Mouse (Mus musculus) adrenal gland, postnatal 25 days (tissue): ENCODE measurements around the gene Neil1. TPM values are rescaled to one million over a fixed set of nuclear protein-coding genes. Genes with fewer than 3 reads are reported as not detected.

Source experiments
- DNase-seq: peaks from one replicate; pipeline ENCODE4 v3.0.0; 2021; ENCODE audit warnings: mixed read lengths
- total RNA-seq: library from RNA; stranded (reverse); gene quantifications from 2 replicates; pipeline ENCODE4 v1.2.3, GENCODE M21; 2021

Gene Neil1
- total RNA-seq, 1 experiment from 2014 or later, result 13.9 TPM

DNA sequence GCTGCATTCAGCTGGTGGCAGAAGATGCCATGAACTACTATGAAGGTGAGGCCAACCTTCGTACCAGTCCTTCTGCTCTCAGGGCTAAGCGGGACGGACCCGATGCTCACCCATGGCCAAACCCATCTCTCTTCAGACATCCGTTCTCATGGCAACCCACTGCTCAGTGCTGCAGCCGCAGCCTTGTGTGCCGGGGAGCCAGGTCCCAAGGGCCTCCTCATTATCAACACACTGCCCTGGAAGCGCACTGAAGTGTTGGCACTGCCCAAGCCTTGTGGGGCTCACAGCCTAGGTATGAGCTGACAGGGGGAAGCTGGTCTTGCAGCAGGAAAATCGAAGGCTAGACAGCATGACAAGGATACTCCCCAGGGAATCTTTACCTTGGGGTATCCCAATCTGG lies 9.0 kb downstream of the Neil1 start:
- DNase-seq, result no peak

DNA sequence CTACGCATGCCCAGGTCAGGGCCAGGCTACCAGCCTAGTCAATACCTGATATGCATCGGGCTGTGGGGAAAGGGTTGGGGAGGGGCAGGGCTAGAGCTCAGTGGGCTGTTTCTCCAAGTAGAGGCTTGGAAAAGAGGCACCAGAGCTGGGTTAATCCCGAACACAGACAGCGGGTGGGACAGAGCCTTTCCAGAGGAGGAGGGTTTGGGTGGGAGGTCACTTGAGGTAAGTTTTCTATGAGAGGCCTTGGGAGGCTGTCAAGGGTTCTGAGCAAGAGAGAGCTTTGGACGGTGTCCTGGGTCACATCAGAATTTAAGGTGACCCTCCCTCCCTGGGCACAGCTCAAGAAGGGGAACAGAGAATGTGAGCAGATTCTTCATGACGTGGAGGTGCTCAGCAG lies 9.6 kb downstream of the Neil1 start:
- no peak for DNase-seq

DNA sequence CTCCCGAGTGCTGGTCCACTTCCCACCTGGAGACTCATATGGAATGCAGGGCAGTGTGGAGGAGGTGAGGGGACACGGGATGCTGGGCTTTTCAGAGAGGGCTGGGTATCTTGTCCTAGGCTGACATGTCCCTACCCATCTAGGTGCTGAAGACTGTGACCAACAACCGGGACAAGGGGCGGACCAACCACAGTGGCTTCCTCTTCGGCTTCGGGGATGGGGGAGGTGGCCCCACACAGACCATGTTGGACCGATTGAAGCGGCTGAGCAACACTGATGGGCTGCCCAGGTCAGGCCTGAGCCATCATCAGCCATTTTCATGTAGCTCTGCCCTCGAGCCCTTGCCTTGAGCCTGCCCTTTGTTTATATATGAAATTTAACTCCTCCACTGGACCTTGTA lies 10.3 kb downstream of the Neil1 start:
- no peak for DNase-seq

DNA sequence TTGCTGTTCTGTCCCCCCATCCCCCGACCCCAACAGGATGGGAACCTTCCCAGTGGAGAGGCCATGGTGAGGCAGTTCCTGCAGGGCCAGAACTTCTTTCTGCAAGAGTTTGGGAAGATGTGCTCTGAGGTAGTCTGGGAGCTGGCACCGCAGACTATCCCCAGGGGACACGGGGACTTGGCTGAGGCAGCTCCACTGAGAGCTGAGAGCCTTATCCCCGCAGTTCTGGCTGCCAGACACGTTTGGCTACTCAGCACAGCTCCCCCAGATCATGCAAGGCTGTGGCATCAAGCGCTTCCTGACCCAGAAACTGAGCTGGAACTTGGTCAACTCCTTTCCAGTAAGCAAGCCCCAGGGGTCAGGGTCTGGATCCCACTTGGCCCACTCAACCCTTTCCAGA lies 10.9 kb downstream of the Neil1 start:
- DNase-seq, result peak; percentile 50

DNA sequence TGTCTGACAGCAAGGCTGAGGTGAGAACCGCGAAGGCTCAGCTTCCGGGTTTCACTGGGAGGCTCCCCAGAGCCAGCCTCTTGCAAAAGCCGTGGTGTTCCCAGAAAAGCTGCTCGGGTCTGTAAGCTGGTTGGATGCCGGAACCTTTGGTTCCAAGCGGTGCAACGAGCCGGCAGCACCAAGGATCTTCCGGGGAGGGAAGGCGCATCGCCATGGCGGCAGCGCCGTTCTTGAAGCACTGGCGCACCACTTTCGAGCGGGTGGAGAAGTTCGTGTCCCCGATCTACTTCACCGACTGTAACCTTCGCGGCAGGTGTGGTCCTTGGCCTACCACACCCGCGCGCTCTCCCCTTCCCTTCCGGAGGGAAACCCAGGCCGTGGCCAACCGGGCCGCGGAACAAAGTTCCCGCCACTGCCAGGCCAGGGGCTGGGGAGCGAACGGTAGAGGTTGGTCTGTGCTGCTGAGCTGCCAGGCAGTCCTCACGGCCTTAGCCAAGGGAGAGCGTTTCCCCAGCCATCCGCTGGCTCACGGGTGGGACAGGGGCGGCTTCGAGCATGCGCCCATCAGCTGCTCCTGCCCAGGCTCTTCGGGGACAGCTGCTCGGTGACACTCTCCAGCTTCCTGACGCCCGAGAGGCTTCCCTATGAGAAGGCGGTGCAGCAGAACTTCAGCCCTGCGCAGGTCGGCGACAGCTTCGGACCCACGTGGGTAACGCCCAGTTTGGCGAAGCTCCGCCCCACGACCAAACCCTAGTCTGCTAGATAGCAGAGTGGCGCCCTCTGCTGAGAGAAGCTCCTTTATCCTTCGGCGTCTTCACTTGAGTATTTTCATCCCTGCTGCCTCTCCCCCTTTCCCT lies 17.3 kb downstream of the Neil1 start, which contains the start of gene Man2c1:
TSS of gene Man2c1 (plus strand) at position 114 of the 857 bp plus-strand sequence.
- peak; percentile 92 for DNase-seq

DNA sequence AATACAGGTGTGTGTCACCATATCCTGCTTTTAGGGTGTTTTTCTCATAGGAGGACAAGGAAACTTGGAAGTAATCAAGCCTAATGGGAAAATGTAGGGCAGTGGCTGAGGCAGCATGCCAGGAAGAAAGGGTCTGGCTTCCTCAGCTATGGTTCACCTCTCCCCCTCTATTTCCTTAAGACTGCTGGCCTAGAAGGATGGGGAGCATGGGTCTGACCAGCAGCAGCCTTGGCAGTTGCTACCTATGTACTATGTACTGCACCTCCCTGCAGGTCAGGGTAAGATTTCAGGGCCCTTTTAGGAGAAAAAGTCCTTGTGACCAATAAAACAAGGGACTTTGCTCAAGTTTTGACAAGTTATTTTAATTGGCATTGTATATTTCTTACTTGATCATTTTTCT lies 18.5 kb downstream of the Neil1 start:
- no peak for DNase-seq

DNA sequence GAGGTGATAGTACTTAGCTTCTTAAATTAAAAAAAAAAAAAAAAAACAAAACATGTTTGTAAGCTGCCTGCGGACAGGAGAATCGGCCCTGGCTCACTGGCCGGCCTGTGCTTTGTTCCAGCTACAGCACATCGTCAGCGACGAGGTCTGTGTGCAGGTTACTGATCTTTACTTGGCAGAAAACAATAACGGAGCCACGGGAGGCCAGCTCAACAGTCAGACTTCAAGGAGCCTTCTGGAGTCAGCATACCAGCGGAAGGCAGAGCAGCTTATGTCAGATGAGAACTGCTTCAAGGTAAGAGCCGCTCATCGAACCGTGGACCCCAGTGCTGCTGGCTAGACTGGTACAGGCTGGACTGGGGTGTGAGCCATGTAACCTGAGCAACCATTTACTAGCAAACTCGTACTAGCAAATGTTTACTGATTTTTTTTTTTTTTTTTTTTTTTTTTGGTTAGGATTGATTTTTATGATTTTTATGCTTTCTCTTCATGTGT lies 30.8 kb downstream of the Neil1 start:
- no peak for DNase-seq

Other genes starting within 250 kb of the Neil1 start
- gene Snx33, start 219.9 kb downstream of the Neil1 start, total RNA-seq, result 28.6 and 35.1 TPM in 2 replicates
- 87.0 and 105 TPM in 2 replicates for gene Imp3, start 210.8 kb downstream of the Neil1 start, total RNA-seq
- gene Snupn, start 197.4 kb downstream of the Neil1 start, total RNA-seq, result 15.0 and 16.4 TPM in 2 replicates
- gene Ptpn9, start 153.4 kb downstream of the Neil1 start, total RNA-seq, result 46.9 and 60.9 TPM in 2 replicates
- gene Sin3a, start 76.3 kb downstream of the Neil1 start, total RNA-seq, result 59.6 and 73.2 TPM in 2 replicates
- 140 and 170 TPM in 2 replicates for gene Man2c1, start 17.6 kb downstream of the Neil1 start, total RNA-seq
- 44.0 and 65.3 TPM in 2 replicates for gene Commd4, start 10.0 kb upstream of the Neil1 start, total RNA-seq
- not detected in 2 replicates for gene Trcg1, start 88.3 kb upstream of the Neil1 start, total RNA-seq
- 40.7 and 45.1 TPM in 2 replicates for gene 1700017B05Rik, start 114.3 kb upstream of the Neil1 start, total RNA-seq